Mouse (Mus musculus): ENCODE measurements at regions not wholly inside any gene's neighbourhood (a gene's known extent, or its start where the extent isn't known, plus 50 kb on each side); places are given as distances from the start of the nearest gene placed in this dataset.

DNA sequence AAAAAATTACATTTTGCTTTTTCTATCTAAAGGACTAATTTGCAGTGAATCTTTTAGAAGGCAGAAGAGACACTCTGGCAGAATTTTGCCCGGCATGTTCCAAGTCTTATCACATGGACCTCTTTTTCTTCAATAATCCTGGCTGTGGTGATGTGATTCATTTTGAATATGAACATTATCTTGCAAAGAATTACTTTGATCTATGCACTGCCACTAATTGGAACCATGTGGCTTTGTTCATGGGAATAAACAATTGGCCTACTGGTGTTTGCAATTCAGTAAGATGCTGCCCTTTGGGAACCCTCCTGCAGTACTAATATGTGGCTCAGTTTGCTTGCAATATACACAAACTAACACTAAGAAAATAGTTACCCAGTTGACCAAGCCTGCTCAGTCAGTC lies 456.3 kb upstream of the Fam98a start:
- 71% methylated on average over 1 of the region's 1 CpGs for WGBS (ENCODE audit: insufficient replicate concordance)
- H3K9me3 ChIP-seq (replicated peaks): no peaks in the 10 kb centered on the region
- no peak for DNase-seq
- no peak overlapping the region for H3K4me3 ChIP-seq (replicated peaks)
- no peak overlapping the region for H3K9ac ChIP-seq
- H3K27ac ChIP-seq: no peak overlapping the region
- no peaks in the 10 kb centered on the region for H3K4me1 ChIP-seq (replicated peaks)
- ATAC-seq (ENCODE audit: low read depth): no peak
- no peaks in the 10 kb centered on the region for H3K36me3 ChIP-seq
- H3K27me3 ChIP-seq: no peaks in the 10 kb centered on the region
- no peak overlapping the region for H3K4me2 ChIP-seq

DNA sequence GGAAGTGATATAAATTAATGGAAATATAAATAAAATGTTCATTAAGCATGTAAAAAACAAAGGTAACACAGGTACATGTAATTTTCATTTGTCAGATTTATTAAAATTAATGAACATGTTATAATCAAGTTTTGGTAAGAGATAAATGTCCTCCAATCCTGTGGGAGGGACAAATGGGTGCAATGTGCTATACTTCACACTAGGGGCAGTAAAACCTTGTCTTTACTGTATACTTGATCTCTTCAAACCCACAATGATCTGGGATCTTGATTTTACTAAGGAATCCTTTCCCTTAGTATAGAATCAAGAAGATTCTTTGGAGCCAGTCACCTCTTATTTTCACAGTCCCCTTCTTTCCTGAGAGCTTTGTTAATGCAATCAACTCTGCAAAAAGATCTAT lies 451.1 kb upstream of the Fam98a start:
- Histone ChIP-seq H3K4me3 (replicated peaks) (no peak overlapping the region), H3K27me3 (no peaks in the 10 kb centered on the region), H3K27ac (no peak overlapping the region), H3K9ac (no peak overlapping the region), H3K9me3 (replicated peaks) (no peaks in the 10 kb centered on the region), H3K36me3 (no peaks in the 10 kb centered on the region), H3K4me1 (replicated peaks) (no peaks in the 10 kb centered on the region), H3K4me2 (no peak overlapping the region)
- no peak for DNase-seq
- ATAC-seq (ENCODE audit: low read depth): no peak

DNA sequence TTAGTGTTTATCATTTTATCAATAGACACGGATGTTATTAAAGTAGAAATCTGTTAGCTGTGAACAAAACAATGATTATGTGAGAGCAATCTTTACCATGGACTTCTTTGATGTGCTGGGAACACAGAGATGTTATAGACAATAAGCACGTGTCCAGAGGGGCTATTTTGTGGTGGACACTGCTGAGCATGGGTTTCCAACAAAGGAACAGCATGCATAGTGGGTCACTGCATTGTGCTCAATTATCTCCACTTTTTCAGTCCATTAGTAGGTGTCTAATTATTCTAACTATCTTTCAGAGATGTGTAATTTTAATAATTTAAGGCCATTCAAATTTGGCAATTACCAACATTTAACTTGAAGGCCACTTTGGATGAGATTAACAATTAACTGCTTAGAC lies 409.6 kb upstream of the Fam98a start:
- Histone ChIP-seq H3K27ac (no peak overlapping the region), H3K4me2 (no peak overlapping the region), H3K27me3 (no peaks in the 10 kb centered on the region), H3K4me3 (replicated peaks) (no peak overlapping the region), H3K9me3 (replicated peaks) (no peaks in the 10 kb centered on the region), H3K4me1 (replicated peaks) (no peaks in the 10 kb centered on the region), H3K9ac (no peak overlapping the region), H3K36me3 (no peaks in the 10 kb centered on the region)
- ATAC-seq (ENCODE audit: low read depth) (no peak), DNase-seq (no peak)
- WGBS (ENCODE audit: insufficient replicate concordance): 38% methylated on average over 2 of the region's 2 CpGs

DNA sequence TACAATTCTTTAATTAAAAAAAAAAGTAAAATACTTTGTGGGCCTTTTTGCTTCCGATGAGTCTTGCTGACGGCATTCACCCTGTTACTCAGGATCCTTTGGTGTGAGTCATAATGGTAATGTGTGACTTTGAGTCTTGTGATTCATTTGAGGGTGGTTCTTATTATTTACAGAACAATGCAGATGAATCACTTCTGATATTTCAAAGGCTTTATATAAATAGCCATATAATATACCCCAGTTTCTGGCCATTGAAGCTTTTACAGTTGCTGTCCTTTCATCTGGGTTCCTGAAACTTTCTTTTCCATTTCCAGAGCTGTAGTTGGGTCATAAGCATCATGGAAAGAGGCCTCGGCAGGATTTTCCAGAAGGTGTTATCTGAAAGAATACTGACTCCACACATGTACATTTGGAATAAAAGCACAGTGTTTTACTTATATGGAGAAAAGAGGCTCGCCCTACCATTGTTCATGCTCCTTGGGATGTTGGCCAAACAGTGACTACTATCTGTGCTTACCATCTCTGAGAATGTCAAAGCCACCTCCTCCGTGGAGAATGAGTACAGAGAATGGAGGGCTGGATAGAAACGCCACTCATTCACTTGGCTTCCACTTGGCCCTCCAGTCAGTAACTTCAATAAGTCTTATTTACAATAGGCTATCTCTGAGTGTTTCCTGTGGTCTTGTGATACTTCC lies 385.1 kb upstream of the Fam98a start:
- H3K27me3 ChIP-seq: no peaks in the 10 kb centered on the region
- no peak overlapping the region for H3K4me2 ChIP-seq
- 58% methylated on average over 6 of the region's 6 CpGs for WGBS (ENCODE audit: insufficient replicate concordance)
- H3K9ac ChIP-seq: no peak overlapping the region
- H3K36me3 ChIP-seq: no peaks in the 10 kb centered on the region
- ATAC-seq (ENCODE audit: low read depth) (no peak), DNase-seq (no peak)
- H3K9me3 ChIP-seq (replicated peaks): no peaks in the 10 kb centered on the region
- H3K4me1 ChIP-seq (replicated peaks): no peaks in the 10 kb centered on the region
- H3K4me3 ChIP-seq (replicated peaks): no peak overlapping the region
- no peak overlapping the region for H3K27ac ChIP-seq

DNA sequence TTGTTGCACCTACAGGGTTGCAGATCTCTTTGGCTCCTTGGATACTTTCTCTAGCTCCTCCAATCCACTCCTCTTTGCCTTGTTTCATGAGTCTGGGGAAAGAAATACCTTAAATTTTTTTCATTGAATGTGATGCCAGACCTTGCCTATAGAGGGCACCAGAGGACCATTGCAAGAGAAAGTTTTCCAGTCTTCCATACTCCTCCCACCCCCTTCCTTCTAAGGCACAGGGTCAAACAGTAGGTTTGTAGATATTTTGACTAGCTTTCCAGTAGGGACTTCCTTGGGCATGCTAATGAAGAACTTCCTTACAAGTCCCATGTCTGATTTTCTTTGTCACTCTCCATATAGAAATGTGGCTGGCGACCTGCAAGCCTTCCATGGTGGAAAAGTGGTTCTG lies 379.3 kb upstream of the Fam98a start:
- 59% methylated on average over 1 of the region's 1 CpGs for WGBS (ENCODE audit: insufficient replicate concordance)
- Histone ChIP-seq H3K4me2 (no peak overlapping the region), H3K4me3 (replicated peaks) (no peak overlapping the region), H3K36me3 (no peaks in the 10 kb centered on the region), H3K4me1 (replicated peaks) (no peaks in the 10 kb centered on the region), H3K9me3 (replicated peaks) (no peaks in the 10 kb centered on the region), H3K27me3 (no peaks in the 10 kb centered on the region), H3K9ac (no peak overlapping the region), H3K27ac (no peak overlapping the region)
- DNase-seq: no peak
- ATAC-seq (ENCODE audit: low read depth): no peak

DNA sequence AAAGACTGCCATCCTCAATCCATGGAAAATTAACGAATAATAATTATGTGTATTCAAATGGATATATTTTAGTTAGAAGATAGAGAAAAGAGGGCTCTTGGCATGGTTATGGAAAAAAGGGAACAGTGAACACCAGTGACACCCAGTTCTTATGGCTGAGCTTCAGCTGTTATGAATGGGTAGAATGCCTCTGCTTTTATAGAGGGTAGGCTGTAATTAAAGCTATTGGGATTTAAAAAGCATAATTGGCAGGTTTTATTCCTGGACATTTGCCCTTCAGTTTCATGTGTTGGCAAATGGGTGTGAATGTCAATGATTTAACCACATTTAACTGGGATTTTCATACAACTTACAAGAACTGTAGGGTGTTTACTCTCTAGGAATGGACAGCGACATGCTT lies 368.5 kb upstream of the Fam98a start:
- Histone ChIP-seq H3K4me2 (no peak overlapping the region), H3K36me3 (no peaks in the 10 kb centered on the region), H3K27me3 (no peaks in the 10 kb centered on the region), H3K9me3 (replicated peaks) (0 out of 2 replicates have a peak, but pooled peaks cover 3% of the 10 kb centered on the region), H3K9ac (no peak overlapping the region), H3K4me1 (replicated peaks) (no peaks in the 10 kb centered on the region), H3K27ac (no peak overlapping the region), H3K4me3 (replicated peaks) (no peak overlapping the region)
- DNase-seq: no peak
- whole genome bisulfite sequencing (ENCODE audit: insufficient replicate concordance): 76% methylated on average over 2 of the region's 2 CpGs
- no peak for ATAC-seq (ENCODE audit: low read depth)

DNA sequence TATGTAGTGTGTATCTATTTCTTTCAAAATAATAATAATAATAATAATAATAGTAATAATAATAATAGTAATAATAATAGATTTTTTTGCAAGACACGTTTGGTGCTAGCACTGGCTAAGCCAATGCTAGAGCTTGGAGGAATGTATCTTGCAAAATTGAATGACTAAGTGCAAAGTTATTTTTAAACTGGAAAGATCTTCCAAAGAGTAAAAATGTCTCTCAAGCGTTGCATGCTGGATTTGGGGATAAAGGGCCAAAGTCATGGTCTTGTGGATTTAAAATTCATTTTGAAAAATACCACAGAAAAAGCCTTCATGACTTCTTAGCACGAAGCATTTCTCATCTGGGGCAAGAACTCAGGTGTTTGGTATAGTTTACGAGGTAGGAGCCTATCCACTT lies 365.3 kb upstream of the Fam98a start:
- no peak overlapping the region for H3K9ac ChIP-seq
- WGBS (ENCODE audit: insufficient replicate concordance): 43% methylated on average over 4 of the region's 4 CpGs
- no peak overlapping the region for H3K4me2 ChIP-seq
- no peak overlapping the region for H3K27ac ChIP-seq
- ATAC-seq (ENCODE audit: low read depth) (no peak), DNase-seq (no peak)
- H3K27me3 ChIP-seq: no peaks in the 10 kb centered on the region
- H3K9me3 ChIP-seq (replicated peaks): 0 out of 2 replicates have a peak, but pooled peaks cover 3% of the 10 kb centered on the region
- no peaks in the 10 kb centered on the region for H3K36me3 ChIP-seq
- no peak overlapping the region for H3K4me3 ChIP-seq (replicated peaks)
- no peaks in the 10 kb centered on the region for H3K4me1 ChIP-seq (replicated peaks)

DNA sequence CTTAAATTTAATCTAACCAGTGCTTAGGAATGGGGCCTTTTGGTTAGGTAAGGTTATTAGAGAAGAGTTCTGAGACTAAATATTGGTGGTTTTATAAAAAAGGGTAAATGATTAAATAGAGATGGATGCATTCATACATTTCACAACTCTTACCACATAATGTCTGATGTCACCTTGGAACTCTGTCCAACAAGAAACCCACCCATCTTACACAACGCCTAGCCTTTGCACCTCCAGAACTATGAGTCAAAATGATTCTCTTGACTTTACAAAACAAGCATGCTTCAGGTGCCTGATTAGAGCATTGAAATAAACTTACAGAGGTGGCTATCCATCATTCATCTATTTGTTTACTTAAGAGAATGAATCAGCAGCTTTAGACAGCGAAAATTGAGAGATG lies 364.8 kb upstream of the Fam98a start:
- no peak overlapping the region for H3K4me2 ChIP-seq
- H3K4me1 ChIP-seq (replicated peaks): no peaks in the 10 kb centered on the region
- ATAC-seq (ENCODE audit: low read depth): no peak
- H3K27ac ChIP-seq: no peak overlapping the region
- no peak for DNase-seq
- 65% methylated on average over 2 of the region's 2 CpGs for WGBS (ENCODE audit: insufficient replicate concordance)
- H3K4me3 ChIP-seq (replicated peaks): no peak overlapping the region
- H3K27me3 ChIP-seq: no peaks in the 10 kb centered on the region
- H3K9me3 ChIP-seq (replicated peaks): 0 out of 2 replicates have a peak, but pooled peaks cover 3% of the 10 kb centered on the region
- no peak overlapping the region for H3K9ac ChIP-seq
- H3K36me3 ChIP-seq: no peaks in the 10 kb centered on the region

DNA sequence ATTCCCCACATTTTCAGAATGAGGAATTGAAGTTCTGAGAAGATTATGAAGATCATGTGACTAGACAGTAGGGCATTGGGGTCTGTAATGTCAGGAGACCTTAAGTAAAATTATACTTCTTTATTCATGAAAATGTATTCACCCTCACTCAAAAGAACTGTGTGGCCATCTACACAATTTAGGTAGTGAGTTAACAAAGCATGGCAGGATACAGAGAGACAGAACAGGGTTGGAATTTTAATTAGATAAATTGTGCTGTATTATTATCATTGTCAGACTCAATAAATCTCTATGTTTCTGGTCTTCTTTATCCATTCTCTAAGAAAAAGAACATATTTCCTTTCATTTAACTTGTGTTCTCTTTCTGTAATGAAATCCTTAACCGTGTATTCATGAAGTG lies 363.5 kb upstream of the Fam98a start:
- Histone ChIP-seq H3K27me3 (no peaks in the 10 kb centered on the region), H3K4me3 (replicated peaks) (no peak overlapping the region), H3K4me1 (replicated peaks) (no peaks in the 10 kb centered on the region), H3K27ac (no peak overlapping the region), H3K4me2 (no peak overlapping the region), H3K9ac (no peak overlapping the region), H3K9me3 (replicated peaks) (0 out of 2 replicates have a peak, but pooled peaks cover 3% of the 10 kb centered on the region), H3K36me3 (no peaks in the 10 kb centered on the region)
- DNase-seq (no peak), ATAC-seq (ENCODE audit: low read depth) (no peak)
- 55% methylated on average over 1 of the region's 1 CpGs for WGBS (ENCODE audit: insufficient replicate concordance)

DNA sequence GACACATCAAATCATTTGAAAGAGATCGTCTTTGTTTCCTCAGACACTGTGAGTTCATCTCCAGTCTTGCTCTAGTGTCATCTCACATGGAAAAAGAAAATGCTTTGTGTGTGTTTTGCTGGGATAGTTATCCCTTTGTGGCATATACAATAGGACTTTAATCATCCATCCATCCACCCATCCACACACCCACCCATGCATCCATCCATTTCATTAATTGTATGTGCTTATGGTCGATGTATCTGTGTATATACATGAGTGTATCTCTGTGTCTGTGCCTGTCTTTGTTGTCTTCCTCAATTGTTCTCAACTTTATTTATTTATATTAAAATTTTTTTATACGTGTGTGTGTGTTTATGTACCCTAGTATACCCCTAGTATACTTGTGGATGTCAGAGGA lies 355.3 kb upstream of the Fam98a start:
- ATAC-seq (ENCODE audit: low read depth): no peak
- Histone ChIP-seq H3K9ac (no peak overlapping the region), H3K4me1 (replicated peaks) (no peaks in the 10 kb centered on the region), H3K27me3 (no peaks in the 10 kb centered on the region), H3K4me3 (replicated peaks) (no peak overlapping the region), H3K36me3 (no peaks in the 10 kb centered on the region), H3K4me2 (no peak overlapping the region), H3K9me3 (replicated peaks) (no peaks in the 10 kb centered on the region), H3K27ac (no peak overlapping the region)
- DNase-seq: no peak
- WGBS (ENCODE audit: insufficient replicate concordance): 54% methylated on average over 3 of the region's 3 CpGs

DNA sequence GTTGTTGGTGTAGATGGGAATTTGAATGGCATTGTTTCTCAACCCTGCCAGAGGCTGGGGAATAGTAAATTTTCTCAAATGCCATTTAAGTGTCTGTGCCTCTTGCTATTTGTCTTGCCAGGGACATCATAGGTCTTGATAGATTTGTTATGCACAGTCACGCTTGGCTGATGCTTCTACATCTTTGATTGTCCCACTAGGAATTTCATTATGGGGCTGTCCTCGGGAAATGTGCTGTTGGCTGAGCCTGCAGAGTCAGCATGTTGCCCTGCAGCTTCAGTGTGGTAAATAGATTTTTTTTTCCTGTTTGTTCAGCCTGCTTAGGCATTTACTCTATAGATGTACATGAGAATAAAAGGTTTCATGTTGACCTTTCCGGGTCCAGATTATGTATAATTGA lies 354.9 kb upstream of the Fam98a start:
- H3K4me3 ChIP-seq (replicated peaks): no peak overlapping the region
- H3K27ac ChIP-seq: no peak overlapping the region
- DNase-seq (no peak), ATAC-seq (ENCODE audit: low read depth) (no peak)
- no peaks in the 10 kb centered on the region for H3K9me3 ChIP-seq (replicated peaks)
- H3K36me3 ChIP-seq: no peaks in the 10 kb centered on the region
- no peaks in the 10 kb centered on the region for H3K4me1 ChIP-seq (replicated peaks)
- WGBS (ENCODE audit: insufficient replicate concordance): 55% methylated on average over 3 of the region's 3 CpGs
- no peak overlapping the region for H3K9ac ChIP-seq
- no peak overlapping the region for H3K4me2 ChIP-seq
- H3K27me3 ChIP-seq: no peaks in the 10 kb centered on the region

DNA sequence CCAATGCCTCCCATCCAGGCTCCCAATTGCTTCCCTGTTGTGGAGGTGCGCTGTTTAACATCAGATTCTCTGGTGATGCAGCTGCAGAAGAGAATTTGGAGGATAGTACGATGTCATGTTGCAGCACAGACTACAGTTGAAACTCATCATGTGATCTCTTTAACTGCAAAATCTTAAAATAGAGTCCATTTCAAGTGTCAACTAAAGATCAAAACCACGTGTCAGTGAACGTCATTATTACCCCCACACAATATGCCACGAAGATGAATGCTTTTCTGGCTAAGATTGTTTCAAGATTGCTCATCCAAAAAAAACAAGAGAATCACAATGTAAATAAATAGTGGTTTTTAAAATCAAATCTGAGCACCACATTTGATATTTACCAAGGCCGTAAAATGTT lies 343.7 kb upstream of the Fam98a start:
- DNase-seq: no peak
- no peak overlapping the region for H3K27ac ChIP-seq
- no peaks in the 10 kb centered on the region for H3K27me3 ChIP-seq
- WGBS (ENCODE audit: insufficient replicate concordance): 67% methylated on average over 6 of the region's 6 CpGs
- H3K9ac ChIP-seq: no peak overlapping the region
- no peaks in the 10 kb centered on the region for H3K9me3 ChIP-seq (replicated peaks)
- no peaks in the 10 kb centered on the region for H3K36me3 ChIP-seq
- H3K4me3 ChIP-seq (replicated peaks): no peak overlapping the region
- no peaks in the 10 kb centered on the region for H3K4me1 ChIP-seq (replicated peaks)
- no peak overlapping the region for H3K4me2 ChIP-seq
- ATAC-seq (ENCODE audit: low read depth): no peak
